Mouse (Mus musculus) bone marrow, adult 2 months (tissue): ENCODE data around the gene Senp1.

Source experiments
- CTCF ChIP-seq: fragments of 200-500 bp; IDR thresholded peaks from 2 replicates; pipeline ENCODE4 v1.5.1; 2011; ENCODE audit warnings: low read length, control low read depth; ENCODE audit not compliant: control insufficient read depth, insufficient read depth
- POLR2A ChIP-seq: fragments of 200-500 bp; IDR thresholded peaks from 2 replicates; pipeline ENCODE4 v1.6.1; 2011; ENCODE audit warnings: low read depth, mild to moderate bottlenecking, control low read depth, low read length, borderline replicate concordance; ENCODE audit not compliant: control insufficient read depth

DNA sequence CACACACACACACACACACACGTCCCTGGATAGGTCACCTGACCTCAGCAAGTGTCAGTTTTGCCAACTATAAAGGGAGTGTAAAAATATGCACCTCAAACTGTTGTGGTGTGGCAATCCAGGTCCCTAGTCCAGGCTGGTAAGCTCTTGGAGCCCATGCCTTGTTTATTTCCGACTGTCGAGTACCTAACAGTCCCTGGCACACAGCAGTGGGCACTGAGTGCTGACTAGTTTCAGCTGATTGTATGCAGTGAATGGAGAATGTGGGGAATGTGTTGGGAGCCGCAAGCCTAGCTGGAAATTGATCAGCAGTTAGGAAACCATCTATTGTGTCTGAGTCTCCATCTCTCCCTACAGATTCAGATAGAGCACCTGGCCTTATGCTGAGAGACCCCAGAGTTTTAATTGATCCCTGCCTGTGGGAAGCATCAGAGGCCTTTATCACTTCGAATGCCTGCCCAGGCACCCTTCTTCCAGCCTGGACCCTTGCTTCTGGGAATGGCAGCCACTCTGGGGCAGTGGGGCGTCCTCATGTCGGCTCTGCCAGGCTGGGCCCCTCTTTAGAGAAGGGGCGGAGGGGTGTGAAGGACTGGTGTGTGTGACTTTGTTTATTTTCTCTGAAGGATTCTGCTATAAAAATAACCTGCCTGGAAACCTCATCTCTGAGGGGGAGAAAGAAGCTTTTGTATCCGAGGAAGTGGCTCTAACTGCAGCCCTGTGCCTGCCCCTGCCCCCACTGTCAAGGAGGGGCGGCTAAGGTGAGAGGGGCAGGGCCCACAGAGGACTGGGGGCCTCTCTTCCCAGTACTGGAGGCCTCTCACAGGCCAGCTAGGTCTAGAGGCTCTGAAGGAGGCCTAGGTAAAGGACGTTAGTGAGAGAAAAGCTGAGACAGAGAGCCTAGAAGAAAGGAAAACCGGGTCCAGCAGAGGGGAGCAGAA, 66.3 kb downstream of the Senp1 start:
- no peak for TF ChIP-seq POLR2A
- TF ChIP-seq CTCF = no peak
